Mouse (Mus musculus): ENCODE data around the gene Rhog.
"Not testable (repeated sequence)": the region's sequence is repeated elsewhere in the genome, so short reads cannot be mapped to it uniquely, and the experiment has no call there.

Gene Rhog

DNA sequence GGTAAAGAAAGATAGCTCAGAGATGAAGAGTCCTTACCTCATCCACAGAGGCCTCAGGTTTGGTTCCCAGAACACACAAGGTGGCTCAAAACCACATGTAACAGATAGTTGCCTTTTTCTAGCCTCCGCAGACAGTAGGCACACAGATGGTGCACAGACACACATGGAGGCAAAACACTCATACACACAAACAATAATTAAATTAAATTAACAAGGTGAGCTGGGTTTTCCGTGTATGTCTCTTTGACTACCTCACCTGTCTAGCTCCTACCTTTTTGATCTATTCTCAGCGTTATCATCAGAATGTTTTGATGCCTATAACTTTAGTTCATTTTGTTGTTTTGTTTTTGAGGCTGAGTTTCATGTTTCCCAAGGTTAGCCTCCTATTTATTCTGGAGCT is at the start of gene Rhog:
TSS of gene Rhog (minus strand) at position 101 of the 400 bp plus-strand sequence.
- DNase-seq (ENCODE audit: low spot score in 2 of 2): no peak

DNA sequence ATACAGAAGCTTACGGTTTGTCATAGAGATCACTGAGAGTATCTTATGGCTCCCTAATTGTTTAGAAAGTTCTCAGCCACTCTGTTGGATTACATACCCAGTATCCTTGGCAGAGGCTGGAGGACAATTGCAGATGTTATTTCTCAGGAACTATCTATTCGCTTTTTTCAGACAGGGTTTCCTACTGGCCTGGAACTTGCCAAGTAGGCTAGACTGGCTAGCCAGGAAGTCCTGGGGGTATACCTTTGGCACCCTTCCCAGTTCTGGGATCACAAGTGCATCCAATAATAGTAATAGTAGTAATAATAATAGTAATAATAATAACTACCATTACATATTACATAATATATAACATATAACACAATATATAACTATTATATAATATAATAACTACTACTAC is 49.7 kb upstream of the Rhog start:
- no peak for DNase-seq (ENCODE audit: low spot score in 2 of 2)

DNA sequence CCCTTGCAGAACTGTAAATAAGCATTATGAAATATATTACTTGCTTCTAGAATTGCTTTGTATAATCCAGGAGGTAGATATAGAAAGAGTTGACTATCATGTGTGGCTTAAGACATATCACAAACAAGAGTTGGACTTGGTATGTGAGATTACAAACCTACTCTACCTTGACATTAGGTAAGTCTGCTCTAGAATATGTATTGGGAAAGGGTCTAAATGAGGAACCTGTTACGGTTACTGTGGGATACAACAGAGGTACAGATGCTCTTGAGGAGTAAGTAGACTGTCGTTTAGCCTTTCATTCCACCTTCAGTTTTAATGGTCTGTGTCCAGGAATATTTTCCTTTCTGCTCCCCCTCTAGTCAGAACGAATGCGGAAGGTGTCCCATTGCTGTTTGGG is 46.6 kb upstream of the Rhog start:
- no peak for DNase-seq (ENCODE audit: low spot score in 2 of 2)

DNA sequence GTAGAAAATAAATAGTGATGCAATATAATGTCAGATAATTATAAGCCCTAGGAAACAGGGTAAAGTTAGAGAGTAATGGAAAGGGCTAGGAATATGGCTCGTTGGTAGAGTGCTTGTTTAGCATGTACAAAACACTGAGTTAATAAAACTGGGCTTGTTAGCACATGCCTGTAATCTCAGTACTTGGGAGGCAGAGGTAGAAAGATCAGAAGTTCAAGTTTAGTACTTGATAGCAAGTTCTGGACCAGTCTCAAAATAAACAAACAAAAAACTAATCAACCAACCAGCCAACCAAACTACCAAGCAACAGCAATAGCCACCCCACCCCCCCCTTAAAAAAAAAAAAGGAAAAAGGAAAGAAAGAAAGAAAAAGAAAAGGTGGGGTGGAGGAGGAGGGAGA is 44.9 kb upstream of the Rhog start:
- no peak for DNase-seq (ENCODE audit: low spot score in 2 of 2)

DNA sequence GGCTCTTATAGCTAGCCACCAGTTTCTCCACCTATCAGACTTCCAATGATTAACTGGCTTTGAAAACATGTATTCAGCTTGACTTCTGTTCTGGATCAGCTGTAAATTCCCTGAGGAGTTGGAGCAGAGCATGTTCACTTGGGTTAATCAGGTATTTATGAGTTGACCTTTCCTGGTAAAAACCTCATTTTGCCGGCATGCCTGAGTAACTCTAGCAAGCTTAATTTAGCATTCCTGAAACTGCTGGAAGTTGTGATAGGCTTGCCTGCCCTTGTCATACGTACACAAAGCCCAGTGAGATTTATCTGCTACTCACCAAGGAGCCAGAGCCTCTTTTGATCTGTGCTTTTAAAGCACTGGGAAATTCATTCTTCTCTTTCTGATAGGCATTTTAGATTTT is 37.4 kb upstream of the Rhog start:
- DNase-seq (ENCODE audit: low spot score in 2 of 2): no peak

DNA sequence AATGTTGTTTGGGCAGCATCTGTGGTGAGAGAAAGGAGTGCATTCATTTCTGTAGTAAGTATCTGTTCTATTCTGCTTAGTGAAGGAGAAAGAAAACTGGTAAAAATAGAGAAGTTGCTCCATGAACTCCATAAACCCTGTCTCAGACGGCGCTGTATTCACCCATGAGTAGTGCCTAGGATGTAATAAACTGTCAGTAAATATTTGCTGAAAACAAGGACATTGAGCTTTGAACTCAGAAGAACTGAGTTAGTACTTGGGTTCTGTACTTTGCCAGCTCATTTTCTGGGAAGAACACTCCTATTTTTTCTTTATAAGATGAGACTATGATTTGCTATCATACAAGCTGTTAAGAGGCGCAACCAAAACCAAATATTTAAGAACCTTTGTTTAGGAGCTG is 36.4 kb upstream of the Rhog start:
- DNase-seq (ENCODE audit: low spot score in 2 of 2): no peak

DNA sequence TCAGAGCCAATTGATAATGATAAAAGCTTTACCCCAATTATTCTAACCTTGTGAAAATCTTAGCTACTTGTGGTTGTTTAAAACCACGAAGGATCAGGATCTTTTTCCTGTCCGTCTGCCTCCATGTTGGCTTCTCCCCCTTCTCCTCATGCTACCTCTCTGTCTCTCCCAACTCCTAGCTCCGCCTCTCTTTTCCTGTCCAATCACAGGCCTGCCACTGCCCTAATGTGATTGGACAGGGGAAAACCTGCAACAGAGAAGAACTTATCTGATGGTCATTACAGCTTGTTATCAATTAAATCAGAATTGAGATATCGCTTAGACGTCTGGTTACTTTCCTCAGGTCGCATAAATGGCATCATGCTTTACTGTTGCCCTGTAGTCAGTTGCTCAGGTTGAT is 33.6 kb upstream of the Rhog start:
- no peak for DNase-seq (ENCODE audit: low spot score in 2 of 2)

DNA sequence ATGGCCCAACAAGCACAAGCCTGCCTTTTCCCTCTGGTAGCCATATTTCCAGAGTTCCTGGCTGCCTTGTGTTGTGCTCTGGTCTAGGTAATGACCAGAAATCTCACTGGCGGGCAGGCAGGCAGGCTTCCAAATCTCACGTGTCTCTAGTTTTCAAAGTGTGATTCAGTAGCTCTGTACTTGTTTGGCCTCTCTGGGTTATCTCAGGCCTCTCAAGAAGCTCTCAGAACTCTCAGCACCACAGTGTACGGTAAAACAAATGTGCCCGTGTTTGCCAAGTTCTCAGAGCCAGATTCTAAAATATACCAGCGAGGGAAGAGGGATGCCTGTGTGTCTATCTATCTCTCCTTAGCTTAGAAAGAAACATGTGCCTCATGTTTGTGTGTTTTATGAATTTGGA is 26.4 kb upstream of the Rhog start:
- peak in 1 of 2 experiments; percentile 5 for DNase-seq (ENCODE audit: low spot score in 2 of 2)

DNA sequence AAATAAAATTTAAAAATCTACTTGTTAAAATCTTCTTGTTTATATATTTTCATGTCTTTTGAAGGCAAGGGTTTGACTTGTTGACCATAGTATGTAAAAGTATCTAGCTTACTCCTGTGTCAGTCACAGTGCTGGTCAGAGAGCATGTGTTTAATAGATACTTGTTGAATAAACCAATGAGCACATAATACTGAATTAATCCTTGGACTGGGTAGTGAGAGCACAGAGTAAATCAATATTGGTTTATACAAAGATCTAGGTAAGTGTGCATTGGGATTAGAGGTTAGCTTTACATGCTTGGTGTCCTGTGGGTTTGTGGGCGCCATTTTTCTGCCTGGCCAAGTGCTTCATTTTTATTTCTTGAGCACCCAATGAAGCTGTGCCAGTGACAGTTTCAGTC is 25.5 kb upstream of the Rhog start:
- no peak for DNase-seq (ENCODE audit: low spot score in 2 of 2)

DNA sequence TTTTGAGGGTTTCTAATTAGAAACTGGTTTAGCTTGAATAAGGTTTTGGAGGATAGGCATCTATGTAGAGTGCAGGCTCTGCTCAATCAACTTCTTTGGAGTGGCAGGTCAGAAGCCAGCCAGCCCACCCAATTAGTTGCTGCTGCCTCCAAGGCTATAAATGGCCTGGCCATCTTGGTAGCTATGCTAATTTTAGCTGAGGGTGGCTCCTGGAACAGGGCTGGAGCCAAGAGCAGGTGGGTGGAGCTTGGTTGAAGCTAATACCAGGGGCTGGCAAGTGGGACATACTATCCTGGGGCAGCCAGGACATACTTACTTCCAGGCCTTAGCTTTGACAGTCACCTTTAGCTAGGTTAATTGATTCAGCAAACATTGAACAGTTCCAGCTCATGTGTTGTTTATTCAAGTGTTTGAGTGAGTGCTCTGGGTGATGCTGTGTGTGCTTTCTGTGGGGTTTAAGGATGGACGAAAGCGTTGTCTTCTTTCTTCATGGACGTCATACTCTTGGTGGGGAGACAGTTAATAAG is 16.6 kb upstream of the Rhog start:
- DNase-seq (ENCODE audit: low spot score in 2 of 2): no peak

DNA sequence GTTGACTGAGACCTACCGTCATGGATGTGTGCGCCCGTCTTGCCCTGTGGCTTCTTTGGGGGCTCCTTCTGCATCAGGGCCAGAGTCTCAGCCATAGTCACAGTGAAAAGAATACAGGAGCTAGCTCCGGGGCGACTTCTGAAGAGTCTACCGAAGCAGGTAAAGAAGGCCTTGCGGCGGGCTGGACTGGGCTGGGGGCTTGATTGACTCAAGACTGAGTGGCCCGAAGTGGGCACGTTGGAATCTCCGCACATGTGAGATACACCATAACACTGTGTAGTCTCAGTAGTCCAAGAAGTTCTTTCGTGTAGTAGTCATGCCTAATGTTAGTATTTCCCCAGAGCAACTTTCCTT is 12.5 kb upstream of the Rhog start:
- no peak for DNase-seq (ENCODE audit: low spot score in 2 of 2)

DNA sequence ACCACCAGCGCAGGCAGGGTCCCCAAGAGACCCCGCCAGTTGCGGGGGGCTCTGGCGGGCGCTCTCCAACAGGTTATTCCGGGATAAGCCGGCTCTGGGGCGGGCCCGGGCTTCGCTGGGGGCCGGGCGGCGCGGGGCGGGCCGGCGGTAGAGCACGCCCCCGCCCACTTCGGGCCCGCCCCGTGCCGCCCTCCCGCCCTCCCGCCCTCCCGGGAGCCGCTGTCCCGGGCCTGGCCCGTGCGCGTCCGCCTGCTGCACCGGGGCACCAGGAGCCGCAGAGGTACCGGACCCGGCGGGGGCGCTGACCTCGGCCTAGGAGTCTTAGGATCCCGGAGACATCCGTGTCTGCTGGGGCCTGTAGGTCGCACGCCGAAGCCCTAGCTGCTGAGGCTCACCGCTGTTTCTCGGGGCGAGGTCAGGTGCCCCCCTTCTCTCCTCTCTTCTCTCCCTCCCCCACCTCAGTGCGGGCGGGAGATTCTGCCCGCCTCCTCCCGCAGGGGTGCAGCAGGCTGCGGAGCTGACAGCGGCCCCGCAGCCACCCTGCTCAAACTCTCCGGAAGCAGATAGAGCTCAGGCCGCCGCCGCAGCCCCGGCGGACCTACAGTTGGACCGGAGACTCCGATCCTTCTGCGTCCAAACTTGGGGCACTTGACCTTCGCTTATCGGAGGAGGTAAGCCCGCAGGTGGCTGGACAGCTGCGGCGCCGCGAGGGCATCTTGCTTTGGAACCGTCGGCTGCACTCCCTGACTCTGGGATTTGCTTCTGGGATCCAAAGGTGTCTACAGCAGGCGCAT is 11.9 kb upstream of the Rhog start, which contains the start of gene Stim1:
TSS of gene Stim1 (plus strand) at position 206 of the 794 bp plus-strand sequence.
- no peak for DNase-seq (ENCODE audit: low spot score in 2 of 2)

DNA sequence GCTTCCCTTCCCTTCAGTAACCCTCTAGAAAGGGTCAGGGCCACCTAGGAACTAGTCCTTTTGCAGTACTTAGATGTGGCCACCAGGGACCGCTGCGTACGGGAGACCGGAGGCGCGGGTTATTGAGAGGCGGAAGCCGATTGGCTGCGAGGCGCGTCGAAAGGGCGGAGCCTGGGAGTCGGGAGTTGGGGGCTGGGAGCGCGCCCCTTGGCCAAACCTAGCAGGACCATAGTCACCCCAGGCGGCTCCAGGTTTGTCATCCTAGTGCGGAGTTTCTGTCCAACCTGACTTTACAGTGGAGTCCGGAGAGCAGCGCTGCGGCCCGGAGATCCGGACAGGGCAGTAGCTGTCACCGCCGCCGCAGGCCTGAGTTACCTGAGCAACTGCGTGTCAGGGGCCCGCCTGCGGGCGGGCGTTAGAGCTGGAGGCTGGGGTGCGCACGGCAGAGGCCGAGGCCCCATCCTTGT is 11.3 kb upstream of the Rhog start:
- peak; percentile 82 to 96 for DNase-seq (ENCODE audit: low spot score in 2 of 2)

DNA sequence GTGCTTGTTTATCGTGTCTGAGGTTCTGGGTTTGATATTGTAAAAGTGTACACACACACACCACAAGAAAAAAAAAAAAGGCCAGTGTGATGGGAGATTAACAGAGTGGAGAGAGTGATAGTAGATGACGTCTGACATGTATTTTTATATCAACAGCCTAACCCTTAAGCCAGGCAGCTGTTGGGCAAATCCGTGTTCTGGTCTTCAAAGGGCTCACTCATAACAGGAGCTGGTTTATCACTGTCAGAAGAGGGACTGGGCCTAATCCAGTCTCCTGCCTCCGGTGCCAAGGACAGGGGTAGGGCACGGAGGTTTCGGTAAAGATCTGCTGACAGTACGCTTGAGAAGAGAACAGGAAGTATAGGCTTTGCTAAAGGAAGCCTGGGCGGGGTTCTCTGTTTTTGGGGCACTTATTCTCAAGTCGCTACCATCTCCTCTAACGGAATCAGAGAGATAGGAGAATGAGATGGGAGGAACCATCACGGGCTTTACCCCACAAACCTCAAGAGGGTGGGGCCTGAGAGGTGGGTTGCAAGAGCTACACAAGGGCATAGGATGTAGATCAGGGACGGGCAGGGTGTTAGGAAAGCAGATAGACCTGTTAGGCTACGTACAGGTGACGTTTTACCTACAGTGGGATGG is 10.7 kb upstream of the Rhog start:
- DNase-seq (ENCODE audit: low spot score in 2 of 2): no peak

DNA sequence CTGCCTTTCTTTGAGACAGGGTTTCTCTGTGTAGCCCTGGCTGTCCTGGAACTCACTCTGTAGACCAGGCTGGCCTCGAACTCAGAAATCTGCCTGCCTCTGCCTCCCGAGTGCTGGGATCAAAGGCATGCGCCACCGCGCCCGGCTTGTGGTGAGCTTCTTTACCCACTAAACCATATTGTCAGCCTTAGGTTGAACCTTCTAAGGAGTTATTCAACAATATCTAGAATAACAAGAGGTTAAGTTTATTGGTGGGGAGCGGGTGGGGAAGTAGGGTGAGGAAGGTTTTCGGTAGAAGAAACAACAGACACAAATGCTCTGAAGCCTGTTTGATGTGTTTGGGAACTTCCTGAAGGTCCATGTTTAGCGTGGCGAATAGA is 10.2 kb upstream of the Rhog start:
- not testable (repeated sequence) for DNase-seq (ENCODE audit: low spot score in 2 of 2)

DNA sequence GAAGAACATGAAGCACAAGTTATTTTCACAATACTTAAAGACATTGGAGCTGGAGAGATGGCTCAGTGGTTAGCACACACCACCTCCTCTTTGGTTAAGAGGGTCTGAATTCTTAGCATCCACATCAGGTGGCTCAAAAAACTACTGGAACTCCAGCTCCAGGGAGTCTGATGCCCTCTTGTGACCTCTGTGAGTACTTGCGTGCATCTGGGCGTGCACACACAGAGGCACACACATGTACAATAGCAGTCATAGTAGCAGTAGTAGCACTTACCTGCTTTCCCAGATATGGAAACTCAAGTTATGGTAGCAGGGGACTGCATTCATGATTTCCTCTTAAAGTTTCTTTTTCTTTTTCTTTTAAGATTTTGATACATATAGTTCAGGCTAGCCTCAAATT is 7.2 kb upstream of the Rhog start:
- no peak for DNase-seq (ENCODE audit: low spot score in 2 of 2)

DNA sequence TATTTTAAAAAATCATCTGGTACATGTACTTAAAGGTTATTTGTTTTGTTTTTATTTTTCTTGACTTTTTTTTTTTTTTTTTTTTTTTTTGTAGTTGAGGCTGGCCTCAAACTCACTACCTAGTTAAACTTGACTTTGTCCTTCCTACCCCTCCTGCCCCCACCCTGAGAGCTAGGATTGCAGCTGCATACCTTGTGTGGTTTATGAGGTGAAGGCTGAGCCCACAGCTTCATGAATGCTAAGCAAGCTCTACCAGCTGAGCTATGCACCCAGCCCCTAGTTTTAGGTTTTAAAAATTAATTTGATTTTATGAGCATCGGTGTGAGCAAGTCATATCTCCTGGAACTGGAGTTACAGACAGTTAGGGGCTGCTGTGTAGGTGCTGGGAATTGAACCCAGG is 4.7 kb upstream of the Rhog start:
- DNase-seq (ENCODE audit: low spot score in 2 of 2): no peak

DNA sequence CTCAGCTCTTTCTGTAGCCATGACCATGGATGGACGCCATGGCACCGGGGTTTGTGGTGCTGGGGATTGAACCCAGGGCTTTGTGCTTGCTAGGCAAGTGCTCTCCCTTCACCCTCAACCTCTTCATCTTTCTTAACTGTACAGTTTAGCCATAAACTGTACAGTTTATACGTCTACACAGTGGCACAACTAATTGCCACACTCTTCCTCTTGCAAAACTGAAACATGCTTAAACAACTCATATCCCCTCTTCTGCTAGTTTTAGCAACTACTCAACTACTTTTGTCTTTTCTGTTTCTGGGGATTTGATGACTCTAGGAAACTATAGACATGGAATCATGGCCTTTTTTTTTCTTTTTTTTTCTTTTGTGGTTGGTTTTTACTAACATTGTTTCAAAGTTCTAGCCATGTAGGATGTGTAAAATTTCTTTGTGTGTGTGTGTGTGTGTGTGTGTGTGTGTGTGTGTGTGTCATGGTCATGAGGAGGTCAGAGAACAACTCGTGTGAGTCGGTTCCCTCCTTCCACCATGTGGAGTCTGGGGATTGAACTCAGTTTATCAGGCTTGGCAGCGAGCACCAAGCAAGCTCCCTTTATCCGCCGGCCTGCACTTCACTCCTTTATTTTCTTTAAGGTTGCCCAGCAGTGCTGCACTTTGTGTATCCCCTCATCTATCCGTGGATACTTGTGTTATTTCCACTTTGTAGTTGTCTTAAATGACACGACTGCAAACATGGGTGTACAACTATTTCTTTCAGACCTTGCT is 4.0 kb upstream of the Rhog start:
- no peak for DNase-seq (ENCODE audit: low spot score in 2 of 2)

DNA sequence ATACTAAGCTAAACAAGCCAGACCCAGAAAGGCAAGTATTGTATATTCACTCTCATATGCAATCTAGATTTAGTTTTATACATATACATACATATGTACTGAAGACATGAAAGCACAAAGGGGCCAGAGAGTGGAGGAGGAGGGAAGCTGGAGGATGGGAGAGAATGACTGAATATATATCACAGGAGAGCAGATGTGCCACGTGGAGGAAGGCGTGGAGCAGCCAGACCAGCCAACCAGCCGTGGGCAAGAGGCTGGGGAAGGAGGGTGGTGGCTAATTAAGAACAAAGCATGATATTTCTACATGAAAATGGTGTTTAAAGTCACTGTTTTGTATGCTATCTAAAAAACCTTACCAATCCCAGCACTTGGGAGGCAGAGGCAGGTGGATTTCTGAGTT is 2.9 kb upstream of the Rhog start:
- DNase-seq (ENCODE audit: low spot score in 2 of 2): no peak

DNA sequence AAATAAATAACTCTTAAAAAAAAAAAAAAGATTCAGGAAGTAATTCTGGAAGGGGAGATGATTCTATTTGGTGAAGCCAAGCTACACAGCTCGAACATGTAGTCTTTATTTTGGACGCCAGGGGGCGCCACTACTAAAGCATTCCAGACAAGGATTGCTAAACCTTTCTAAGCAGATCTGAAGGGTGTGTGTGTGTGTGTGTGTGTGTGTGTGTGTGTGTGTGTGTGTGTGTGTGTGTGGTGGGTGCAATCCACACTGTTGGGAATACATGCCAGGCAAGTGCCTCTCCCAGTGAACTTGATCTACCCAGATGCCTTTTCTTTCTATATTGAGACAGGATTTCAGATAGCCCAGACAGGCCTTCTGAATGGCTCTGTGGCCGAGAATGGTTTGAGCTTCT is 2.3 kb upstream of the Rhog start:
- DNase-seq (ENCODE audit: low spot score in 2 of 2): peak in 1 of 2 experiments; percentile 85

DNA sequence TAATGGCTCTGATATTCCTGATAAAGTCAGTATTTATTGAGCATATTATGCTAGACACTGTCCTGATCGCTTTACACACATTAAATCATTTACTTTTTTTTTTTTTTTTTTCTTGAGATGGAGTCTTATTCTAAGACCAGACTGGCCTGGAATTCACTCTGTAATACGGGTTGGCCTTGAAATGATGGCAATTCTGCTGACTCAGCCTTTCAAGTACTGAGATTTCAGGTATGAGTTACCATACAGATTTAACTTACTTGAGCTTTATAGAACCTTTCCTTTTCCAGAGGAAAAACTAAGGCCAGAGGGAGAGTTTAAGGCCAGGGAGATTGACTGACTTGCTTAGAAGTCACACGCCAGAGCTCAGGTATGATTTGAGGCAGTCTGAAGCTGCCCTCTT is 782 bp upstream of the Rhog start:
- no peak for DNase-seq (ENCODE audit: low spot score in 2 of 2)

DNA sequence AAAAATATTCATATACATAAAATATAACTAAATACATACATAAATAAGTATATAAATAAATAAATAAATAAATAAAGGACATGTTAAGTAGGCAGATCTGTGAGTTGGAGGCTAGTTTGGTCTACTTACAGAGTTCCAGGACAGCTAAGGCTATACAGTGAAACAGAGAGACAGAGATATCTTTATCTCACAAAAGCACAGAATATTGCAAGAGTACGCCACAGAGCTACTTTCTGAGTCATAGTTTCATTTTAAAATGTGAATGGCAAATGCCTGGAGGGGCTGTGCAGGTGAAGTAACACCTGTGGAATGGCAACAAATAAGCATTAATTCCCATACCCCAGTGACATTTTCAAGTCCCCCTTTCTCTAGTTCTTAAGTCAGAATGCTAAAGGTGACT is 2.2 kb downstream of the Rhog start:
- no peak for DNase-seq (ENCODE audit: low spot score in 2 of 2)

Measured in left cerebral cortex, adult 9 months (tissue).